In genomic region chr4:69876734-69877133, GRCm38 (mm10) we compare ENCODE assay signal across 23 mouse cellular contexts.
A peak's percentile ranks its signal among the peaks of the same experiment; 100 is the strongest.
DNase-seq lines count a peak whose midpoint lies in the region; ATAC-seq lines count a peak whose summit lies in the region.
"Had no signal": no experiment of that assay in that cellular context is flagged by ENCODE, and none has a peak within 500 bp of the region (broad histone marks: within the 10 kb centered on the region; RNA-seq: fewer than 3 reads in every experiment).

No protein-coding gene starts in this region.

- H3K27me3 ChIP-seq in hindbrain, embryonic 15.5 days: no peaks in the 10 kb centered on the region
- no peaks in the 10 kb centered on the region for H3K27me3 ChIP-seq in hindbrain, embryonic 11.5 days (ENCODE audit: control insufficient read depth, insufficient read depth, low read length)
- H3K27me3 ChIP-seq in neural tube, embryonic 12.5 days (replicated peaks): no peaks in the 10 kb centered on the region
- H3K27me3 ChIP-seq in kidney, embryonic 16.5 days (ENCODE audit: insufficient read depth, low read length): no peaks in the 10 kb centered on the region
- H3K27me3 ChIP-seq: forebrain, embryonic 13.5 days; heart, embryonic 13.5 days; intestine, embryonic 15.5 days had no signal

- H3K4me2 ChIP-seq in hindbrain, embryonic 15.5 days: no peak overlapping the region
- no peak overlapping the region for H3K4me2 ChIP-seq in hindbrain, embryonic 11.5 days (replicated peaks; ENCODE audit: low read depth, low read length)
- no peak overlapping the region for H3K4me2 ChIP-seq in neural tube, embryonic 12.5 days (replicated peaks)
- no peak overlapping the region for H3K4me2 ChIP-seq in kidney, embryonic 16.5 days (replicated peaks; ENCODE audit: low read depth, low read length)
- H3K4me2 ChIP-seq: forebrain, embryonic 13.5 days; heart, embryonic 13.5 days; intestine, embryonic 15.5 days had no signal

- ATAC-seq in hindbrain, embryonic 15.5 days (ENCODE audit: low FRiP score, low read depth): 0 out of 2 replicates have a peak, but pooled peaks have one; percentile 30
- no peak for ATAC-seq in hindbrain, embryonic 11.5 days (ENCODE audit: low FRiP score)
- ATAC-seq in neural tube, embryonic 12.5 days (ENCODE audit: low FRiP score, low read depth): peak; percentile 66
- no peak for ATAC-seq in kidney, embryonic 16.5 days (ENCODE audit: low FRiP score, low TSS enrichment)
- ATAC-seq: activated CD4-positive, CD25-positive, alpha-beta regulatory T cell, adult 4 months; forebrain, embryonic 13.5 days; forebrain, embryonic 16.5 days; intestine, embryonic 15.5 days had no signal

- H3K9me3 ChIP-seq in hindbrain, embryonic 15.5 days: no peaks in the 10 kb centered on the region
- no peaks in the 10 kb centered on the region for H3K9me3 ChIP-seq in hindbrain, embryonic 11.5 days (ENCODE audit: control insufficient read depth, low read length)
- H3K9me3 ChIP-seq in neural tube, embryonic 12.5 days: no peaks in the 10 kb centered on the region
- H3K9me3 ChIP-seq in kidney, embryonic 16.5 days (ENCODE audit: low read length): no peaks in the 10 kb centered on the region
- H3K9me3 ChIP-seq: forebrain, embryonic 10.5 days; forebrain, embryonic 13.5 days; heart, embryonic 10.5 days; heart, embryonic 13.5 days; intestine, embryonic 15.5 days had no signal

- no peaks in the 10 kb centered on the region for H3K4me1 ChIP-seq in hindbrain, embryonic 15.5 days (replicated peaks)
- no peaks in the 10 kb centered on the region for H3K4me1 ChIP-seq in hindbrain, embryonic 11.5 days (replicated peaks; ENCODE audit: control insufficient read depth, insufficient read depth, low read length)
- H3K4me1 ChIP-seq in neural tube, embryonic 12.5 days: no peaks in the 10 kb centered on the region
- H3K4me1 ChIP-seq in kidney, embryonic 16.5 days (ENCODE audit: insufficient read depth, low read length): no peaks in the 10 kb centered on the region
- H3K4me1 ChIP-seq: forebrain, embryonic 10.5 days; forebrain, embryonic 13.5 days; heart, embryonic 10.5 days; heart, embryonic 13.5 days; intestine, embryonic 15.5 days had no signal

- 44% methylated on average over 2 of the region's 2 CpGs for WGBS in hindbrain, embryonic 15.5 days
- 64% methylated on average over 2 of the region's 2 CpGs for WGBS in hindbrain, embryonic 11.5 days
- 56% methylated on average over 2 of the region's 2 CpGs for WGBS in neural tube, embryonic 12.5 days
- WGBS in kidney, embryonic 16.5 days: 40% methylated on average over 2 of the region's 2 CpGs

- peak; percentile 44 for DNase-seq in heart, adult 11 months
- DNase-seq in heart, adult 9 months (ENCODE audit: low spot score in 2 of 2): no peak
- no peak for DNase-seq in hindbrain, embryonic 11.5 days (ENCODE audit: low spot score)
- DNase-seq in neural tube, embryonic 10.5 days (ENCODE audit: extremely low spot score, low spot score): no peak
- DNase-seq: adrenal gland, adult 8-10 months; adrenal gland, postnatal 25 days; cerebellum, adult 18-20 months; cerebellum, adult 9-10 months; cerebellum, postnatal 14 days; gastrocnemius, postnatal 10 days; heart, adult 18-20 months; heart, postnatal 14 days; heart, postnatal 4 days had no signal

- H3K36me3 ChIP-seq in hindbrain, embryonic 15.5 days: no peaks in the 10 kb centered on the region
- H3K36me3 ChIP-seq in hindbrain, embryonic 11.5 days (ENCODE audit: control insufficient read depth, insufficient read depth, low read length): no peaks in the 10 kb centered on the region
- no peaks in the 10 kb centered on the region for H3K36me3 ChIP-seq in neural tube, embryonic 12.5 days
- no peaks in the 10 kb centered on the region for H3K36me3 ChIP-seq in kidney, embryonic 16.5 days (ENCODE audit: insufficient read depth, low read length)
- H3K36me3 ChIP-seq: forebrain, embryonic 10.5 days; heart, embryonic 10.5 days; heart, embryonic 13.5 days; intestine, embryonic 15.5 days had no signal

- no peak overlapping the region for H3K4me3 ChIP-seq in hindbrain, embryonic 15.5 days
- no peak overlapping the region for H3K4me3 ChIP-seq in hindbrain, embryonic 11.5 days (ENCODE audit: low read depth, low read length)
- no peak overlapping the region for H3K4me3 ChIP-seq in neural tube, embryonic 12.5 days
- no peak overlapping the region for H3K4me3 ChIP-seq in kidney, embryonic 16.5 days (ENCODE audit: low read length)
- H3K4me3 ChIP-seq: forebrain, embryonic 10.5 days; forebrain, embryonic 13.5 days; heart, embryonic 10.5 days; heart, embryonic 13.5 days; intestine, embryonic 15.5 days had no signal

- no peak overlapping the region for H3K9ac ChIP-seq in hindbrain, embryonic 15.5 days
- H3K9ac ChIP-seq in hindbrain, embryonic 11.5 days (ENCODE audit: low read depth, low read length): no peak overlapping the region
- H3K9ac ChIP-seq in neural tube, embryonic 12.5 days: no peak overlapping the region
- no peak overlapping the region for H3K9ac ChIP-seq in kidney, embryonic 16.5 days (replicated peaks; ENCODE audit: low read length)
- H3K9ac ChIP-seq: forebrain, embryonic 13.5 days; heart, embryonic 13.5 days; intestine, embryonic 15.5 days had no signal

- no peak overlapping the region for H3K27ac ChIP-seq in hindbrain, embryonic 15.5 days (replicated peaks)
- no peak overlapping the region for H3K27ac ChIP-seq in hindbrain, embryonic 11.5 days (ENCODE audit: low read depth, low read length)
- no peak overlapping the region for H3K27ac ChIP-seq in neural tube, embryonic 12.5 days
- H3K27ac ChIP-seq in kidney, embryonic 16.5 days (ENCODE audit: low read length): no peak overlapping the region
- H3K27ac ChIP-seq: forebrain, embryonic 10.5 days; forebrain, embryonic 13.5 days; heart, embryonic 10.5 days; heart, embryonic 13.5 days; intestine, embryonic 15.5 days had no signal

Comparison
In these comparisons a context has a peak if more than half of its experiments do, and no peak if none do; other contexts are left out.
1. ATAC-seq: peak in hindbrain, embryonic 15.5 days (single experiment) and neural tube, embryonic 12.5 days (single experiment); none in hindbrain, embryonic 11.5 days (single experiment) and kidney, embryonic 16.5 days (single experiment).